Mouse (Mus musculus) embryonic facial prominence, embryonic 12.5 days (tissue): ENCODE measurements around the gene Urb2. TPM values are rescaled to one million over a fixed set of nuclear protein-coding genes. Genes with fewer than 3 reads are reported as not detected.
"Not testable (repeated sequence)": the region's sequence is repeated elsewhere in the genome, so short reads cannot be mapped to it uniquely, and the experiment has no call there.

ENCODE experiments used
- ATAC-seq: fragments of 200-750 bp; cut with Nextera tagmentation; 2 replicates; pipeline ENCODE4 v1.8.0; 2017; ENCODE audit not compliant: insufficient number of reproducible peaks, insufficient read depth, low FRiP score, low TSS enrichment
- H3K27ac ChIP-seq: fragments of 300-500 bp; sonication (generic); 2 replicates; pipeline ENCODE4 v1.5.1; 2016; ENCODE audit warnings: mild to moderate bottlenecking
- H3K27me3 ChIP-seq: fragments of 300-500 bp; sonication (generic); 2 replicates; pipeline ENCODE4 v1.6.1; 2016; ENCODE audit warnings: mild to moderate bottlenecking, moderate library complexity
- H3K36me3 ChIP-seq: fragments of 300-500 bp; sonication (generic); 2 replicates; pipeline ENCODE4 v1.6.1; 2016; ENCODE audit warnings: mild to moderate bottlenecking
- H3K4me1 ChIP-seq: fragments of 300-500 bp; sonication (generic); 2 replicates; pipeline ENCODE4 v1.6.1; 2016
- H3K4me2 ChIP-seq: fragments of 300-500 bp; sonication (generic); replicated peaks from 2 replicates; pipeline ENCODE4 v1.6.1; 2016; ENCODE audit warnings: mild to moderate bottlenecking, moderate library complexity
- H3K4me3 ChIP-seq: fragments of 300-500 bp; sonication (generic); 2 replicates; pipeline ENCODE4 v1.5.1; 2016; ENCODE audit warnings: mild to moderate bottlenecking
- H3K9ac ChIP-seq: fragments of 300-500 bp; sonication (generic); 2 replicates; pipeline ENCODE4 v1.6.1; 2016; ENCODE audit warnings: mild to moderate bottlenecking, moderate library complexity
- H3K9me3 ChIP-seq: fragments of 300-500 bp; sonication (generic); 2 replicates; pipeline ENCODE4 v1.6.1; 2016; ENCODE audit warnings: mild to moderate bottlenecking, moderate library complexity
- WGBS: fragments of 180-500 bp; shearing (Covaris S2); methylation state at CpG from one replicate; pipeline ENCODE4 v1.1.7; 2016; 5-methylcytosine and 5-hydroxymethylcytosine counted together
- polyA plus RNA-seq: library from polyadenylated mRNA; unstranded; fragments of >200 nt; fragmentation: Nextera tagmentation; extraction: Ambion mirVana; gene quantifications from 2 replicates; pipeline ENCODE4 v1.2.1, GENCODE M21; 2016

Urb2 gene
- polyA plus RNA-seq, 1 experiment from 2014 or later, result 6.1 TPM

DNA sequence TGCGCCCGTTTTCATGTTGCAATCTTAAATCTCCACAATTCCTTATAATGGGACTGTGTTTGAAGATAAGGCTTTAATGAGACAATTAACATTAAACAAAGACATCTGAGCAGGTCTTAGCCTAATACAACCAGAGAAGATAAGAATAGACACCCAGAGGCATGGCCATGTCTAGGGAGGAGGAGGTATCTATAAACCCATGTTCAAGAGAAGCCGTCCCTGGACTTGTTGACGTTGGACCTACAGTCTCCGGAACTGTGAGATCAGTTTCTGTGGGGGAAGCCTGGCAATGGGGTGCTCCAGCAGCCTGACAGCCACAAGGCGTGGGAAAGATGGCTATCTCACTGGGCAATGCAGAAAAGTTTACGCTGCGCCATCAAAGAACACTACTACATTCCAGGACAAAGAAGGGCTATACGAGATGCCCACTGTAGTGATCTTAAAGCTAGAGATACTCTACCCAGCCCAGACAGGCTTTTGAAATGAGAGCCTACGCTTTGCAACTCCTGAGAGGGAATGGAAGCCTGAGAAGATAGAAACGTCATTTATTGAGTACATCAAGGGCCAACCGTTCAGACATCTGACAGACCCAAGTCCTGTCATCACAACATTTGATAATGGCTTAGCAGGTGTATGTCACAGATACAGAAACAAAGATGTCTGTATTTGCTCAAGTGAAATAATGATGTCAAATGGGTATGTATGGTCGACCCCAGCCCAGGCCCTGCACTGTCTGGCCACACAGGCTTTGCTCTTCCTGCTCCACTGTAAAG, 30.8 kb upstream of the Urb2 start:
- Histone ChIP-seq H3K27me3 (no peaks in the 10 kb centered on the region), H3K4me3 (no peak overlapping the region), H3K4me1 (no peaks in the 10 kb centered on the region), H3K9ac (no peak overlapping the region), H3K9me3 (no peaks in the 10 kb centered on the region), H3K36me3 (peaks cover 11% of the 10 kb centered on the region; the same call in 1 of the 2 replicates), H3K4me2 (no peak overlapping the region), H3K27ac (no peak overlapping the region)
- whole genome bisulfite sequencing, result 91% methylated on average over 13 of the region's 13 CpGs
- no peak for ATAC-seq

DNA sequence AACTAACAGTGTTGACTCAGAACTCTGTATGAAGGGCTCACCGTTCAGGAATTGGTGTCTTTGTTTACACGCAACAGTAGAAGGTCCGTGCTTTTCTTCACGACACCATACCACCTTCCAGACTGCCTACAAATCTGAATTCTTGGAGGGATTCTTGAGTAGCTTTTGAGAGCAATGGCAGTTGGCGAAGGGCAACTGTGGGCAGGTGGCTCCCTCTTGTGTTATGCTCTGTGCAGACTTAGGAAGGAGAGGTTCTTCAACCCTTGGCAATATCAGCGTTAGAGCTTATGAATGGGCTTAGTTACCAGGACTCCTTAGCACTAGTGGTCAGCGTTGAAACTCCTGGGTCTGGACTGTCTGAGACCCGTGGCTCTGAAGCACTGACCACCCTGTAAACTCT, 28.7 kb upstream of the Urb2 start:
- Histone ChIP-seq H3K9ac (no peak overlapping the region), H3K36me3 (peaks cover 25% of the 10 kb centered on the region), H3K27ac (no peak overlapping the region), H3K4me3 (no peak overlapping the region), H3K27me3 (no peaks in the 10 kb centered on the region), H3K4me2 (no peak overlapping the region), H3K4me1 (no peaks in the 10 kb centered on the region), H3K9me3 (no peaks in the 10 kb centered on the region)
- WGBS, result 84% methylated on average over 8 of the region's 8 CpGs
- no peak for ATAC-seq

GRCm38 (mm10) chr8:123993597-123993996, 27.7 kb upstream of the Urb2 start:
- H3K36me3 ChIP-seq, result peaks cover 29% of the 10 kb centered on the region
- 87% methylated on average over 5 of the region's 5 CpGs for WGBS
- ATAC-seq, result no peak

DNA sequence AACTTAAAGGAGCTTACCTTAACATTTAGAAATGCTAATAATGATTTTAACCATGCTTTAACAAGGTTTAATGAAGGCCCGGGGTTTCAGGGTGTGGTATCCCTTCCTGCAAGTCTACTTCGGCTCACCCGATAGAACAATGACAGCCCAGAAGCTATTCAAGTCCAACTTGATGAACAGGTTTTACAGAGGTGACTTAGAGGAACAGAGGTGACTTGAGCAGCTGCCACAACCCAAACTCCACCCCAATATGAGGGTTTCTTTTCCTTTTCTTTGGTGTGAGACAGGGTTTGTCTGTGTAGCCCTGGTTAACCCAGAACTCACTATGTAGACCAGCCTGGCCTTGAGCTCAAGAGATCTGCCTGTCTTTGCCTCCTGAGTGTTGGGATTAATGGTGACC, 27.3 kb upstream of the Urb2 start:
- H3K9ac ChIP-seq, result no peak overlapping the region
- H3K9me3 ChIP-seq, result no peaks in the 10 kb centered on the region
- no peak overlapping the region for H3K4me2 ChIP-seq
- H3K4me1 ChIP-seq, result no peaks in the 10 kb centered on the region
- H3K36me3 ChIP-seq, result peaks cover 29% of the 10 kb centered on the region
- H3K4me3 ChIP-seq, result no peak overlapping the region
- no peaks in the 10 kb centered on the region for H3K27me3 ChIP-seq
- WGBS, result 84% methylated on average over 3 of the region's 3 CpGs
- H3K27ac ChIP-seq, result 0 out of 2 replicates have a peak overlapping the region, but pooled peaks have one; percentile 11
- no peak for ATAC-seq

More at GRCm38 (mm10) chr8:123993597-123993996, 27.7 kb upstream of the Urb2 start:
- Histone ChIP-seq H3K27me3 (no peaks in the 10 kb centered on the region), H3K4me3 (no peak overlapping the region), H3K27ac (no peak overlapping the region), H3K9me3 (no peaks in the 10 kb centered on the region), H3K4me1 (no peaks in the 10 kb centered on the region), H3K4me2 (no peak overlapping the region), H3K9ac (no peak overlapping the region)

DNA sequence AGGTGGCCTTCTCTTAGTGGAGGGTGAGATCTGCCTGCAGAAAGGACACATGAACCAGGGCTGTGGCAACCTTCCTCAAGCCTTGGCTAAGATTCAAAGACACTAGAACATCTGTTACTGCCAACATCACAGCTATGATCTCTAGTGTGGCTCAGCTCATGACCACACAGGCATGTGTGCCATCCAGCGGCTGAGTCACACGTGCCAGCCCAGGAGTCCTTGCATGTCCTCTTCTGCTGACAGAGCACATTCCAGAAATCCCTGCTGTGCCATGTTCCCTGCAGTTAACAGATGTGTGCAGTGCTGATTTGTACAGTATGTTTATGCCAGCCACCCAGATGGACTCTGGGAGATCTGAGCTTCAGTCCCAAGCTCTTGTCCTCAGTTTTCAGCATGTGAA, 21.7 kb upstream of the Urb2 start:
- Histone ChIP-seq H3K4me1 (no peaks in the 10 kb centered on the region), H3K36me3 (peaks cover 67% of the 10 kb centered on the region), H3K27me3 (no peaks in the 10 kb centered on the region), H3K4me2 (no peak overlapping the region), H3K27ac (no peak overlapping the region), H3K4me3 (no peak overlapping the region), H3K9ac (no peak overlapping the region), H3K9me3 (no peaks in the 10 kb centered on the region)
- 88% methylated on average over 2 of the region's 2 CpGs for WGBS
- ATAC-seq, result no peak

DNA sequence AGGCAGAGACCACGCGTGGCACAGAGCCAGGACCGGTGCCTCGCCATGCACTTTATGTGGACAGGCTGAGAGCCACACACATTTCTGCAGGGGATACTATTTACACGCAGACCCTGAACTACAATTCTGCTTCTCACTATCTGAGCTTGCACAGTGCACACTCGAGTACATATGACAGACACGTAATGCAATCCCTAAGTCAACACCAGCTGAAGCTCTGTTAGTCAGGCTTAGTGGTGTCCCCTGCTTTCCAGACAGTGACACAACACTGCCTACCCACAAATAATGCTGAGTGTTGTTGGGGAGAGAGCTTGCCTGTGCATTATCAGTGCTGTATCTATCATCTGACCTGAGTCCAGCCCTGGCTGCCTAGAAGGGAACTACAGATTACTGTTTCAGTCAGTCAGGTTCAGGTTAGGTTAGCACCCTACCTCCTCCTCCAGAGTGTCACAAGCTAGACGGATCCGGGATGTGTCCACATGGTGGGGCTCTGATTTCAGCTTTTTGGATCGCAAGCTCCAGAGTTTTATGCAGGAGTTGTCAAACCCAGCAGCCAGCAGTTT, 18.7 kb upstream of the Urb2 start:
- Histone ChIP-seq H3K9ac (no peak overlapping the region), H3K9me3 (no peaks in the 10 kb centered on the region), H3K27ac (no peak overlapping the region), H3K4me3 (no peak overlapping the region), H3K4me1 (no peaks in the 10 kb centered on the region), H3K4me2 (no peak overlapping the region), H3K36me3 (peaks cover 75% of the 10 kb centered on the region), H3K27me3 (no peaks in the 10 kb centered on the region)
- WGBS, result 88% methylated on average over 10 of the region's 10 CpGs
- ATAC-seq, result no peak

GRCm38 (mm10) chr8:124007829-124008228, 13.5 kb upstream of the Urb2 start:
- no peak overlapping the region for H3K9ac ChIP-seq
- ATAC-seq, result no peak
- no peaks in the 10 kb centered on the region for H3K9me3 ChIP-seq
- H3K27me3 ChIP-seq, result no peaks in the 10 kb centered on the region
- H3K4me2 ChIP-seq, result no peak overlapping the region
- peaks cover 69% of the 10 kb centered on the region for H3K36me3 ChIP-seq
- H3K4me1 ChIP-seq, result no peaks in the 10 kb centered on the region
- 93% methylated on average over 6 of the region's 6 CpGs for WGBS
- H3K27ac ChIP-seq, result no peak overlapping the region
- H3K4me3 ChIP-seq, result no peak overlapping the region

- Histone ChIP-seq H3K4me3 (no peak overlapping the region), H3K9me3 (no peaks in the 10 kb centered on the region), H3K4me1 (no peaks in the 10 kb centered on the region), H3K27ac (no peak overlapping the region), H3K27me3 (no peaks in the 10 kb centered on the region), H3K9ac (no peak overlapping the region), H3K36me3 (peaks cover 33% of the 10 kb centered on the region), H3K4me2 (no peak overlapping the region)
- ATAC-seq, result no peak
- WGBS, result 85% methylated on average over 3 of the region's 3 CpGs
These were observed 9.7 kb upstream of the Urb2 start for GRCm38 (mm10) chr8:124011580-124011979.

DNA sequence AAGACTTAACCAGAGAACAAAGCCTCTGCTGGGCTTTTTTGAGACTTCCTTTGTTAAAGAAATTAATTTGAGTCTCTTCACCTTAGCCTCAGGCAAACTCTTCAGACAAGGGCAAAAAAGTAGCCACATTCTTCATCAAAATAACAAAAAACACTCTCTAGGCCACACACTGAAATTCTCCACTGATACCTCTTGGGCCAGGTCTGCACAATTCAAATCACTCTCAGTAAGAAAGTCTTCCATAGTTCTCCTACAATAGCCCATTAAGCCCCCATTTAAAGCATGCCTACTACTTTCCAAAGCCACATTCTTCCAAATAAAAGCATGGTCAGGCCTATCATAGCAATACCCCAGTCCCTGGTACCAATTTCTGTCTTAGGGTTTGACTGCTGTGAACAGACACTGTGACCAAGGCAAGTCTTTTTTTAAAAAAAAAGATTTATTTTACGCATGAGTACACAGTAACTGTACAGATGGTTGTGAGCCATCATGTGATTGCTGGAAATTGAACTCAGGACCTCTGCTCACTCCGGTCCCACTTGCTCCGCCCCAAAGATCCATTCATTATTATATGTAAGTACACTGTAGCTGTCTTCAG, 9.2 kb upstream of the Urb2 start:
- no peak for ATAC-seq
- Histone ChIP-seq H3K4me2 (no peak overlapping the region), H3K9ac (no peak overlapping the region), H3K27me3 (no peaks in the 10 kb centered on the region), H3K9me3 (no peaks in the 10 kb centered on the region), H3K36me3 (peaks cover 28% of the 10 kb centered on the region), H3K27ac (no peak overlapping the region), H3K4me3 (no peak overlapping the region), H3K4me1 (no peaks in the 10 kb centered on the region)
- WGBS, result 98% methylated on average over 3 of the region's 3 CpGs

- not testable (repeated sequence) for H3K4me1 ChIP-seq, H3K9me3 ChIP-seq, H3K4me2 ChIP-seq, H3K4me3 ChIP-seq, H3K36me3 ChIP-seq, ATAC-seq, H3K27me3 ChIP-seq, H3K9ac ChIP-seq, H3K27ac ChIP-seq
- 92% methylated on average over 7 of the region's 7 CpGs for WGBS
These were observed 7.0 kb upstream of the Urb2 start for GRCm38 (mm10) chr8:124014299-124014698.

- 83% methylated on average over 3 of the region's 3 CpGs for WGBS
- peaks cover 3% of the 10 kb centered on the region; the same call in 1 of the 2 replicates for H3K36me3 ChIP-seq
- no peak for ATAC-seq
- no peak overlapping the region for H3K4me3 ChIP-seq
- H3K4me2 ChIP-seq, result no peak overlapping the region
- H3K9me3 ChIP-seq, result no peaks in the 10 kb centered on the region
- no peaks in the 10 kb centered on the region for H3K27me3 ChIP-seq
- H3K4me1 ChIP-seq, result peaks cover 11% of the 10 kb centered on the region
- no peak overlapping the region for H3K27ac ChIP-seq
- no peak overlapping the region for H3K9ac ChIP-seq
These were observed 6.6 kb upstream of the Urb2 start for GRCm38 (mm10) chr8:124014751-124015150.

DNA sequence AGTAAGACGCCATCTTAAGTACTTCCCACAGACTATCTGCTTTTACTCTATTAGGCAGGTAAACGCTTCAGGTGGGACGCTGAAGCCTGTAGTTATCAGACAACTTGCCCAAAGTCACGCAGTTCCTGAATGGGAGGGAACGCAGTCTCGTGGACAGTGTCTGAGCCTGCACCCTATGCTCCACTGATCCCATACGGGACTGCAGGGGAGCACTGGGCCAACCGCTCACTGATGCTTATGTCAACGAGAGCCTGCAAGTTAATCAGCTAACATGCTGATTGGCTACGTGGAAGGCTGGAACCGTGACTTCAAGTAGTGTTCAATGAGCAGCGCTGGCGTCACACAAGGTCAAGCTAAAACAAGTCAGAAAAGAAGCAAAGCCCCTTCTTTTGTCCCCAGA, 1.5 kb upstream of the Urb2 start:
- Histone ChIP-seq H3K9me3 (no peaks in the 10 kb centered on the region), H3K27me3 (no peaks in the 10 kb centered on the region), H3K4me2 (peak overlapping the region; percentile 76), H3K4me3 (peak overlapping the region; percentile 78), H3K4me1 (peaks cover 23% of the 10 kb centered on the region), H3K36me3 (0 out of 2 replicates have a peak, but pooled peaks cover 5% of the 10 kb centered on the region), H3K27ac (no peak overlapping the region), H3K9ac (peak overlapping the region; percentile 11; the same call in 1 of the 2 replicates)
- WGBS, result 33% methylated on average over 13 of the region's 13 CpGs
- ATAC-seq, result no peak
